Mouse (Mus musculus): ENCODE measurements around the gene Rbm34. TPM values are rescaled to one million over a fixed set of nuclear protein-coding genes. Genes with fewer than 3 reads are reported as not detected.

Rbm34 gene
- 3.4 and 3.7 TPM in 2 replicates for polyA plus RNA-seq (2012; rRNA removed)

- Histone ChIP-seq H3K27ac (ENCODE audit: control insufficient read depth, insufficient read depth, low read length) (no peak within 1 kb of the TSS), H3K27me3 (ENCODE audit: control insufficient read depth, insufficient read depth, low read length) (no peaks in the 10 kb centered on the region), H3K36me3 (ENCODE audit: control insufficient read depth, insufficient read depth, low read length) (peaks cover 1% of the 10 kb centered on the region; the same call in 1 of the 2 replicates), H3K4me1 (replicated peaks; ENCODE audit: control insufficient read depth, insufficient read depth, low read length) (peaks cover 6% of the 10 kb centered on the region), H3K4me3 (ENCODE audit: control insufficient read depth, insufficient read depth, low read length) (peak within 1 kb of the TSS; percentile 97)
- peak; percentile 94 for DNase-seq
- under 1% methylated on average over 50 of the region's 50 CpGs for WGBS
- TF ChIP-seq CTCF (IDR thresholded peaks at IDR 0.05; ENCODE audit: borderline replicate concordance, control insufficient read depth, extremely low read depth, insufficient read depth, low read length, poor library complexity), result no peak
- peak; percentile 49; the same call in 1 of the 2 replicates for TF ChIP-seq POLR2A (IDR thresholded peaks at IDR 0.05; ENCODE audit: control insufficient read depth, extremely low read depth, insufficient read depth, low read length, poor library complexity)
These were observed at the start of gene Rbm34 for GRCm38 (mm10) chr8:126970579-126971313. Gene Rbm34 (minus strand): TSS chr8:126971071.

- no peak for DNase-seq
- Histone ChIP-seq H3K27me3 (ENCODE audit: control insufficient read depth, insufficient read depth, low read length) (no peaks in the 10 kb centered on the region), H3K36me3 (ENCODE audit: control insufficient read depth, insufficient read depth, low read length) (no peaks in the 10 kb centered on the region), H3K27ac (ENCODE audit: control insufficient read depth, insufficient read depth, low read length) (no peak overlapping the region), H3K4me3 (ENCODE audit: control insufficient read depth, insufficient read depth, low read length) (no peak overlapping the region), H3K4me1 (replicated peaks; ENCODE audit: control insufficient read depth, insufficient read depth, low read length) (no peaks in the 10 kb centered on the region)
- TF ChIP-seq CTCF (IDR thresholded peaks at IDR 0.05; ENCODE audit: borderline replicate concordance, control insufficient read depth, extremely low read depth, insufficient read depth, low read length, poor library complexity), result no peak
- 65% methylated on average over 9 of the region's 9 CpGs for WGBS
These were observed 40.8 kb upstream of the Rbm34 start for GRCm38 (mm10) chr8:127011668-127012067.

- no peak for DNase-seq
- TF ChIP-seq CTCF (IDR thresholded peaks at IDR 0.05; ENCODE audit: borderline replicate concordance, control insufficient read depth, extremely low read depth, insufficient read depth, low read length, poor library complexity) (no peak), POLR2A (IDR thresholded peaks at IDR 0.05; ENCODE audit: control insufficient read depth, extremely low read depth, insufficient read depth, low read length, poor library complexity) (no peak)
- WGBS, result 83% methylated on average over 1 of the region's 1 CpGs
- H3K27ac ChIP-seq (ENCODE audit: control insufficient read depth, insufficient read depth, low read length), result no peak overlapping the region
- no peaks in the 10 kb centered on the region for H3K4me1 ChIP-seq (replicated peaks; ENCODE audit: control insufficient read depth, insufficient read depth, low read length)
- H3K4me3 ChIP-seq (ENCODE audit: control insufficient read depth, insufficient read depth, low read length), result no peak overlapping the region
- H3K36me3 ChIP-seq (ENCODE audit: control insufficient read depth, insufficient read depth, low read length), result no peaks in the 10 kb centered on the region
- no peaks in the 10 kb centered on the region for H3K27me3 ChIP-seq (ENCODE audit: control insufficient read depth, insufficient read depth, low read length)
These were observed 23.6 kb upstream of the Rbm34 start for GRCm38 (mm10) chr8:126994506-126994905.

GRCm38 (mm10) chr8:126989363-126990153, 18.7 kb upstream of the Rbm34 start:
- DNase-seq, result no peak
- Histone ChIP-seq H3K36me3 (ENCODE audit: control insufficient read depth, insufficient read depth, low read length) (no peaks in the 10 kb centered on the region), H3K27ac (ENCODE audit: control insufficient read depth, insufficient read depth, low read length) (no peak overlapping the region), H3K4me3 (ENCODE audit: control insufficient read depth, insufficient read depth, low read length) (no peak overlapping the region), H3K27me3 (ENCODE audit: control insufficient read depth, insufficient read depth, low read length) (no peaks in the 10 kb centered on the region), H3K4me1 (replicated peaks; ENCODE audit: control insufficient read depth, insufficient read depth, low read length) (no peaks in the 10 kb centered on the region)
- 83% methylated on average over 5 of the region's 5 CpGs for WGBS
- no peak for TF ChIP-seq POLR2A (IDR thresholded peaks at IDR 0.05; ENCODE audit: control insufficient read depth, extremely low read depth, insufficient read depth, low read length, poor library complexity)
- TF ChIP-seq CTCF (IDR thresholded peaks at IDR 0.05; ENCODE audit: borderline replicate concordance, control insufficient read depth, extremely low read depth, insufficient read depth, low read length, poor library complexity), result no peak

GRCm38 (mm10) chr8:126988346-126989006, 17.6 kb upstream of the Rbm34 start:
- WGBS, result 76% methylated on average over 16 of the region's 16 CpGs
- no peaks in the 10 kb centered on the region for H3K27me3 ChIP-seq (ENCODE audit: control insufficient read depth, insufficient read depth, low read length)

GRCm38 (mm10) chr8:126986495-126986894, 15.6 kb upstream of the Rbm34 start:
- no peaks in the 10 kb centered on the region for H3K27me3 ChIP-seq (ENCODE audit: control insufficient read depth, insufficient read depth, low read length)
- H3K4me3 ChIP-seq (ENCODE audit: control insufficient read depth, insufficient read depth, low read length), result no peak overlapping the region
- 2% methylated on average over 12 of the region's 12 CpGs for WGBS
- TF ChIP-seq CTCF (IDR thresholded peaks at IDR 0.05; ENCODE audit: borderline replicate concordance, control insufficient read depth, extremely low read depth, insufficient read depth, low read length, poor library complexity) (peak; percentile 76; the same call in 1 of the 2 replicates), POLR2A (IDR thresholded peaks at IDR 0.05; ENCODE audit: control insufficient read depth, extremely low read depth, insufficient read depth, low read length, poor library complexity) (no peak)
- peak; percentile 75 for DNase-seq
- no peaks in the 10 kb centered on the region for H3K36me3 ChIP-seq (ENCODE audit: control insufficient read depth, insufficient read depth, low read length)
- no peaks in the 10 kb centered on the region for H3K4me1 ChIP-seq (replicated peaks; ENCODE audit: control insufficient read depth, insufficient read depth, low read length)
- H3K27ac ChIP-seq (ENCODE audit: control insufficient read depth, insufficient read depth, low read length), result no peak overlapping the region

More at GRCm38 (mm10) chr8:126988346-126989006, 17.6 kb upstream of the Rbm34 start:
- Histone ChIP-seq H3K4me3 (ENCODE audit: control insufficient read depth, insufficient read depth, low read length) (no peak overlapping the region), H3K27ac (ENCODE audit: control insufficient read depth, insufficient read depth, low read length) (no peak overlapping the region), H3K4me1 (replicated peaks; ENCODE audit: control insufficient read depth, insufficient read depth, low read length) (no peaks in the 10 kb centered on the region), H3K36me3 (ENCODE audit: control insufficient read depth, insufficient read depth, low read length) (no peaks in the 10 kb centered on the region)
- TF ChIP-seq CTCF (IDR thresholded peaks at IDR 0.05; ENCODE audit: borderline replicate concordance, control insufficient read depth, extremely low read depth, insufficient read depth, low read length, poor library complexity) (no peak), POLR2A (IDR thresholded peaks at IDR 0.05; ENCODE audit: control insufficient read depth, extremely low read depth, insufficient read depth, low read length, poor library complexity) (no peak)
- DNase-seq, result no peak
